Mouse (Mus musculus): ENCODE measurements around the gene Ifi206.

GRCm38 (mm10) chr1:173432411-173432810, 58.4 kb downstream of the Ifi206 start:
- TF ChIP-seq CTCF (IDR thresholded peaks at IDR 0.05; ENCODE audit: low read depth) (no peak), EP300 (IDR thresholded peaks at IDR 0.05; ENCODE audit: low read depth) (no peak)
